ENCODE assay signal across 9 mouse cellular contexts in genomic region chr10:20927894-20928293, GRCm38 (mm10). TPM values are rescaled to one million over a fixed set of nuclear protein-coding genes. Genes with fewer than 3 reads are reported as not detected.
DNase-seq lines count a peak whose midpoint lies in the region; ATAC-seq and TF ChIP-seq lines count a peak whose summit lies in the region.
"Had no signal": no experiment of that assay in that cellular context is flagged by ENCODE, and none has a peak within 500 bp of the region (broad histone marks: within the 10 kb centered on the region; RNA-seq: fewer than 3 reads in every experiment).

No protein-coding gene starts in this region.

- TF ChIP-seq CTCF in lung, embryonic 14.5 days (IDR thresholded peaks at IDR 0.05; ENCODE audit: low read depth) = peak; percentile 69

- no peaks in the 10 kb centered on the region for H3K27me3 ChIP-seq in kidney, embryonic 16.5 days (ENCODE audit: insufficient read depth, low read length)
- H3K27me3 ChIP-seq in lung, embryonic 14.5 days (ENCODE audit: insufficient read depth, low read length) = no peaks in the 10 kb centered on the region
- H3K27me3 ChIP-seq: neural tube, embryonic 12.5 days had no signal

- WGBS in kidney, embryonic 16.5 days = 38% methylated on average over 4 of the region's 4 CpGs
- WGBS in lung, embryonic 14.5 days = 32% methylated on average over 4 of the region's 4 CpGs

- no peaks in the 10 kb centered on the region for H3K4me1 ChIP-seq in kidney, embryonic 16.5 days (ENCODE audit: insufficient read depth, low read length)
- H3K4me1 ChIP-seq in lung, embryonic 14.5 days (ENCODE audit: insufficient read depth) = no peaks in the 10 kb centered on the region
- H3K4me1 ChIP-seq: neural tube, embryonic 12.5 days had no signal

- no peak overlapping the region for H3K4me3 ChIP-seq in kidney, embryonic 16.5 days (ENCODE audit: low read length)
- H3K4me3 ChIP-seq in lung, embryonic 14.5 days (ENCODE audit: low read depth, low read length) = no peak overlapping the region
- H3K4me3 ChIP-seq: neural tube, embryonic 12.5 days had no signal

- no peak overlapping the region for H3K27ac ChIP-seq in kidney, embryonic 16.5 days (ENCODE audit: low read length)
- no peak overlapping the region for H3K27ac ChIP-seq in lung, embryonic 14.5 days (ENCODE audit: low read depth)
- H3K27ac ChIP-seq: neural tube, embryonic 12.5 days had no signal

- H3K4me2 ChIP-seq in kidney, embryonic 16.5 days (replicated peaks; ENCODE audit: low read depth, low read length) = no peak overlapping the region
- H3K4me2 ChIP-seq in lung, embryonic 14.5 days = no peak overlapping the region
- H3K4me2 ChIP-seq: neural tube, embryonic 12.5 days had no signal

- H3K9me3 ChIP-seq in kidney, embryonic 16.5 days (ENCODE audit: low read length) = no peaks in the 10 kb centered on the region
- H3K9me3 ChIP-seq in lung, embryonic 14.5 days (ENCODE audit: low read depth, low read length) = no peaks in the 10 kb centered on the region
- H3K9me3 ChIP-seq: neural tube, embryonic 12.5 days had no signal

- H3K36me3 ChIP-seq in kidney, embryonic 16.5 days (ENCODE audit: insufficient read depth, low read length) = no peaks in the 10 kb centered on the region
- no peaks in the 10 kb centered on the region for H3K36me3 ChIP-seq in lung, embryonic 14.5 days (ENCODE audit: insufficient read depth)
- H3K36me3 ChIP-seq: neural tube, embryonic 12.5 days had no signal

- ATAC-seq in kidney, embryonic 16.5 days (ENCODE audit: low FRiP score, low TSS enrichment) = no peak
- no peak for ATAC-seq in lung, embryonic 14.5 days (ENCODE audit: insufficient read depth)
- ATAC-seq in megakaryocyte-erythroid progenitor cell, adult 5-6 weeks (replicated peaks; ENCODE audit: low FRiP score, low TSS enrichment, poor library complexity, severe bottlenecking) = no peak; the same call in 1 of the 2 replicates

- H3K9ac ChIP-seq in kidney, embryonic 16.5 days (replicated peaks; ENCODE audit: low read length) = no peak overlapping the region
- no peak overlapping the region for H3K9ac ChIP-seq in lung, embryonic 14.5 days
- H3K9ac ChIP-seq: neural tube, embryonic 12.5 days had no signal

- peak; percentile 38 for DNase-seq in adrenal gland, postnatal 10 days
- DNase-seq in adrenal gland, postnatal 4 days (ENCODE audit: low spot score in 2 of 2) = no peak
- DNase-seq in kidney, postnatal 14 days = peak; percentile 43
- peak; percentile 8 for DNase-seq in ZHBTc4 (ENCODE audit: low read depth, low spot score)
- peak; percentile 80 for DNase-seq in lung, embryonic 14.5 days
- DNase-seq in thymus, postnatal 25 days = no peak

RNA-seq across cellular contexts. Expression of gene Ahi1, which starts 24.5 kb away (rescaled TPM):
- 10 to 100 TPM; 22.7 to 24.4 TPM for total RNA-seq in adrenal gland, postnatal 10 days (2021)
- total RNA-seq in adrenal gland, postnatal 4 days (2021) = 10 to 100 TPM; 35.0 to 37.9 TPM
- polyA plus RNA-seq in kidney, embryonic 16.5 days (2015; fragmentation: Nextera tagmentation; extraction: Ambion mirVana) = 9.0 and 9.1 TPM in 2 replicates
- polyA plus RNA-seq in lung, embryonic 14.5 days (2014; fragmentation: Nextera tagmentation; extraction: Ambion mirVana) = 7.9 and 8.1 TPM in 2 replicates
- total RNA-seq in megakaryocyte-erythroid progenitor cell, adult 5-6 weeks (2014; fragmentation: Nextera tagmentation) = 5.1 and 7.5 TPM in 2 replicates
- total RNA-seq in megakaryocyte-erythroid progenitor cell, adult 5-6 weeks (2017) = 6.3 and 7.0 TPM in 2 replicates

Comparison
In these comparisons a context has a peak if more than half of its experiments do, and no peak if none do; other contexts are left out.
1. DNase-seq: peak in adrenal gland, postnatal 10 days (single experiment), kidney, postnatal 14 days (single experiment), ZHBTc4 (single experiment) and lung, embryonic 14.5 days (single experiment); none in adrenal gland, postnatal 4 days (0 of 2) and thymus, postnatal 25 days (single experiment).